Mouse (Mus musculus): ENCODE data around the gene Tcam1.

DNA sequence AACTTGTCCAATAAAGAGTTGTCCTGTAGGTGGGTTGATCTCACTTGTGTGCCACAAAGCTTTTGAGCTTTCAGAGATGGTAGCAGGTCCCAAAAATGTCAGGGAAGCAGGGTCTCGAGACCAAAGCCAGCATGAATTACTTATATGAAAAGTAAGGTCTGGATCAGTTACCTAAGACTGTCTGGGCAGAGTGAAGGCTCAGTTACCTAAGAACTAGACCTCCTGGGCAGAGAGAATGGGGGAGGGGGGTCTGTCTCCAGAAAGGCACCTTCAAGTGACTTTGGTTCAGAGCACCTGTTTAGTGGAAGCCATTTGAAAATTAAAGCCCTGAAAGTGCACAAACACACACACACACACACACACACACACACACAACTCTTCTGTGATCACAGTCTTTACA, 2.1 kb upstream of the Tcam1 start:
- no peak for TF ChIP-seq CTCF (IDR thresholded peaks at IDR 0.05; ENCODE audit: extremely low read depth, insufficient read length, insufficient replicate concordance, low read depth, low read length)
- no peak for TF ChIP-seq POLR2A (IDR thresholded peaks at IDR 0.05; ENCODE audit: low read depth, low read length)

Data from small intestine, adult 2 months (tissue).